Mouse (Mus musculus): Measurements from ENCODE around the gene Siah1a. TPM values are rescaled to one million over a fixed set of nuclear protein-coding genes. Genes with fewer than 3 reads are reported as not detected.
A peak's percentile ranks its signal among the peaks of the same experiment; 100 is the strongest.

Gene Siah1a
- polyA plus RNA-seq, 1 experiment = not detected

- Histone ChIP-seq H3K4me1 (ENCODE audit: control insufficient read depth, insufficient read depth, low read length) (peaks cover 13% of the 10 kb centered on the region), H3K4me3 (ENCODE audit: insufficient read depth, low read depth, low read length) (no peak overlapping the region), H3K27ac (ENCODE audit: insufficient read depth, low read depth, low read length) (no peak overlapping the region)
- WGBS = 48% methylated on average over 5 of the region's 5 CpGs
- no peak for TF ChIP-seq CTCF (IDR thresholded peaks at IDR 0.05; ENCODE audit: insufficient read depth, low read depth, low read length)
- TF ChIP-seq POLR2A (IDR thresholded peaks at IDR 0.05; ENCODE audit: insufficient read depth, low read depth, low read length) = no peak
Observed at GRCm38 (mm10) chr8:86768499-86768898, 22.8 kb upstream of the Siah1a start.

- H3K4me3 ChIP-seq (ENCODE audit: insufficient read depth, low read depth, low read length) = no peak overlapping the region
- H3K4me1 ChIP-seq (ENCODE audit: control insufficient read depth, insufficient read depth, low read length) = peaks cover 15% of the 10 kb centered on the region
- TF ChIP-seq POLR2A (IDR thresholded peaks at IDR 0.05; ENCODE audit: insufficient read depth, low read depth, low read length) (no peak), CTCF (IDR thresholded peaks at IDR 0.05; ENCODE audit: insufficient read depth, low read depth, low read length) (no peak)
- 72% methylated on average over 9 of the region's 9 CpGs for WGBS
- H3K27ac ChIP-seq (ENCODE audit: insufficient read depth, low read depth, low read length) = peak overlapping the region; percentile 36; the same call in 1 of the 2 replicates
Observed at GRCm38 (mm10) chr8:86766548-86767211, 20.9 kb upstream of the Siah1a start.

GRCm38 (mm10) chr8:86765669-86766068 is 19.9 kb upstream of the Siah1a start:
- Histone ChIP-seq H3K4me1 (ENCODE audit: control insufficient read depth, insufficient read depth, low read length) (peaks cover 15% of the 10 kb centered on the region), H3K27ac (ENCODE audit: insufficient read depth, low read depth, low read length) (no peak overlapping the region), H3K4me3 (ENCODE audit: insufficient read depth, low read depth, low read length) (no peak overlapping the region)
- no peak for TF ChIP-seq CTCF (IDR thresholded peaks at IDR 0.05; ENCODE audit: insufficient read depth, low read depth, low read length)
- no peak for TF ChIP-seq POLR2A (IDR thresholded peaks at IDR 0.05; ENCODE audit: insufficient read depth, low read depth, low read length)
- WGBS = 79% methylated on average over 8 of the region's 8 CpGs

GRCm38 (mm10) chr8:86765155-86765554 is 19.4 kb upstream of the Siah1a start:
- no peak overlapping the region for H3K27ac ChIP-seq (ENCODE audit: insufficient read depth, low read depth, low read length)
- no peak for TF ChIP-seq POLR2A (IDR thresholded peaks at IDR 0.05; ENCODE audit: insufficient read depth, low read depth, low read length)
- no peak for TF ChIP-seq CTCF (IDR thresholded peaks at IDR 0.05; ENCODE audit: insufficient read depth, low read depth, low read length)
- peaks cover 15% of the 10 kb centered on the region for H3K4me1 ChIP-seq (ENCODE audit: control insufficient read depth, insufficient read depth, low read length)
- no peak overlapping the region for H3K4me3 ChIP-seq (ENCODE audit: insufficient read depth, low read depth, low read length)
- WGBS = 90% methylated on average over 10 of the region's 10 CpGs

- no peak overlapping the region for H3K4me3 ChIP-seq (ENCODE audit: insufficient read depth, low read depth, low read length)
- TF ChIP-seq CTCF (IDR thresholded peaks at IDR 0.05; ENCODE audit: insufficient read depth, low read depth, low read length) = no peak
- TF ChIP-seq POLR2A (IDR thresholded peaks at IDR 0.05; ENCODE audit: insufficient read depth, low read depth, low read length) = no peak
- WGBS = 78% methylated on average over 5 of the region's 5 CpGs
- H3K4me1 ChIP-seq (ENCODE audit: control insufficient read depth, insufficient read depth, low read length) = peaks cover 11% of the 10 kb centered on the region
- H3K27ac ChIP-seq (ENCODE audit: insufficient read depth, low read depth, low read length) = no peak overlapping the region
Observed at GRCm38 (mm10) chr8:86762806-86763205, 17.1 kb upstream of the Siah1a start.

- peaks cover 8% of the 10 kb centered on the region for H3K4me1 ChIP-seq (ENCODE audit: control insufficient read depth, insufficient read depth, low read length)
- H3K4me3 ChIP-seq (ENCODE audit: insufficient read depth, low read depth, low read length) = no peak overlapping the region
- WGBS = 79% methylated on average over 6 of the region's 6 CpGs
- H3K27ac ChIP-seq (ENCODE audit: insufficient read depth, low read depth, low read length) = no peak overlapping the region
- TF ChIP-seq POLR2A (IDR thresholded peaks at IDR 0.05; ENCODE audit: insufficient read depth, low read depth, low read length) = no peak
- TF ChIP-seq CTCF (IDR thresholded peaks at IDR 0.05; ENCODE audit: insufficient read depth, low read depth, low read length) = no peak
Observed at GRCm38 (mm10) chr8:86760746-86761145, 15.0 kb upstream of the Siah1a start.

GRCm38 (mm10) chr8:86759090-86759491 is 13.4 kb upstream of the Siah1a start:
- H3K4me1 ChIP-seq (ENCODE audit: control insufficient read depth, insufficient read depth, low read length) = peaks cover 8% of the 10 kb centered on the region
- H3K4me3 ChIP-seq (ENCODE audit: insufficient read depth, low read depth, low read length) = no peak overlapping the region
- WGBS = 31% methylated on average over 4 of the region's 4 CpGs
- H3K27ac ChIP-seq (ENCODE audit: insufficient read depth, low read depth, low read length) = no peak overlapping the region
- no peak for TF ChIP-seq CTCF (IDR thresholded peaks at IDR 0.05; ENCODE audit: insufficient read depth, low read depth, low read length)
- TF ChIP-seq POLR2A (IDR thresholded peaks at IDR 0.05; ENCODE audit: insufficient read depth, low read depth, low read length) = no peak

- Histone ChIP-seq H3K4me1 (ENCODE audit: control insufficient read depth, insufficient read depth, low read length) (peaks cover 8% of the 10 kb centered on the region), H3K4me3 (ENCODE audit: insufficient read depth, low read depth, low read length) (no peak overlapping the region), H3K27ac (ENCODE audit: insufficient read depth, low read depth, low read length) (no peak overlapping the region)
- WGBS = 86% methylated on average over 3 of the region's 3 CpGs
- TF ChIP-seq POLR2A (IDR thresholded peaks at IDR 0.05; ENCODE audit: insufficient read depth, low read depth, low read length) (no peak), CTCF (IDR thresholded peaks at IDR 0.05; ENCODE audit: insufficient read depth, low read depth, low read length) (no peak)
Observed at GRCm38 (mm10) chr8:86758651-86759050, 12.9 kb upstream of the Siah1a start.

- WGBS = 19% methylated on average over 23 of the region's 23 CpGs
- TF ChIP-seq POLR2A (IDR thresholded peaks at IDR 0.05; ENCODE audit: insufficient read depth, low read depth, low read length) = no peak
- no peak for TF ChIP-seq CTCF (IDR thresholded peaks at IDR 0.05; ENCODE audit: insufficient read depth, low read depth, low read length)
- 0 out of 2 replicates have a peak overlapping the region, but pooled peaks have one; percentile 4 for H3K4me3 ChIP-seq (ENCODE audit: insufficient read depth, low read depth, low read length)
- H3K27ac ChIP-seq (ENCODE audit: insufficient read depth, low read depth, low read length) = peak overlapping the region; percentile 64; the same call in 1 of the 2 replicates
- peaks cover 7% of the 10 kb centered on the region for H3K4me1 ChIP-seq (ENCODE audit: control insufficient read depth, insufficient read depth, low read length)
Observed at GRCm38 (mm10) chr8:86756948-86757733, 11.4 kb upstream of the Siah1a start.
